Mouse (Mus musculus) E14TG2a.4 (cell line): ENCODE data around the gene Scaf1.

Experiments
- H3K27me3 ChIP-seq: 2 replicates; pipeline ENCODE4 v1.6.1; 2014; ENCODE audit warnings: low read length, control low read depth; ENCODE audit not compliant: insufficient read depth
- H3K36me3 ChIP-seq: 2 replicates; pipeline ENCODE4 v1.6.1; 2014; ENCODE audit warnings: low read length, control low read depth; ENCODE audit not compliant: insufficient read depth
- H3K4me1 ChIP-seq: replicated peaks from 2 replicates; pipeline ENCODE4 v1.6.1; 2014; ENCODE audit warnings: low read depth, low read length, control low read depth
- H3K4me3 ChIP-seq: replicated peaks from 2 replicates; pipeline ENCODE4 v1.5.1; 2014; ENCODE audit warnings: mild to moderate bottlenecking, low read length
- H3K9me3 ChIP-seq: 2 replicates; pipeline ENCODE4 v1.6.1; 2014; ENCODE audit warnings: low read length, control low read depth
- CTCF ChIP-seq: conservative IDR thresholded peaks from 2 replicates; pipeline ENCODE4 v1.5.1; 2014; ENCODE audit warnings: low read length
- NANOG ChIP-seq: IDR thresholded peaks from 2 replicates; pipeline ENCODE4 v1.6.1; 2014; ENCODE audit warnings: borderline replicate concordance, low read length, mixed read lengths
- POU5F1 ChIP-seq: IDR thresholded peaks from 2 replicates; pipeline ENCODE4 v1.6.1; 2014; ENCODE audit warnings: low read length, borderline replicate concordance

The Scaf1 gene

GRCm38 (mm10) chr7:45002440-45002839 lies 13.7 kb downstream of the Scaf1 start:
- H3K36me3 ChIP-seq: peaks cover 80% of the 10 kb centered on the region
- no peak overlapping the region for H3K4me3 ChIP-seq
- peaks cover 74% of the 10 kb centered on the region for H3K4me1 ChIP-seq
- TF ChIP-seq POU5F1: no peak
- TF ChIP-seq NANOG: no peak
- no peak for TF ChIP-seq CTCF
- no peaks in the 10 kb centered on the region for H3K27me3 ChIP-seq
- H3K9me3 ChIP-seq: no peaks in the 10 kb centered on the region

DNA sequence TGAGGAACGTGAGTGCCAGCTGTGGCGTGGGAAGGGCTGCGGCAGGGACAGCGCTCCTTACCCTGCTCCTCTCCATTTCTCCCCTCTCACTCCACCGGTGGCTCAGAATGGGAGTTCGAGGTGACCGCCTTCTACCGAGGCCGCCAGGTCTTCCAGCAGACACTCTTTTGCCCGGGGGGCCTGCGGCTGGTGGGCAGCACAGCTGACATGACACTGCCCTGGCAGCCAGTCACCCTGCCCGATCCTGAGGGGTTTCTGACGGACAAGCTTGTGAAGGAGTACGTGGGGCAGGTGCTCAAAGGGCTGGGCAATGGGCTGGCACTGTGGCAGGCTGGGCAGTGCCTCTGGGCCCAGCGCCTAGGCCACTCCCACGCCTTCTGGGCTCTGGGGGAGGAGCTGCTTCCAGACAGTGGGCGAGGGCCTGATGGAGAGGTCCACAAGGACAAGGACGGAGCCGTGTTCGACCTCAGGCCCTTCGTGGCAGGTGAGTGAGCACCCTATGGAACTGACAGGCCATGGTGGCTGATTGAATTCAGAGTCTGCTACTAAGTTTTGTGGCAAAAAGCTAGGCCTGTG lies 15.5 kb downstream of the Scaf1 start:
- Histone ChIP-seq H3K4me1 (peaks cover 69% of the 10 kb centered on the region), H3K36me3 (peaks cover 69% of the 10 kb centered on the region), H3K27me3 (no peaks in the 10 kb centered on the region), H3K4me3 (peak overlapping the region; percentile 20; the same call in 1 of the 2 replicates), H3K9me3 (no peaks in the 10 kb centered on the region)
- TF ChIP-seq NANOG (no peak), POU5F1 (no peak), CTCF (no peak)

GRCm38 (mm10) chr7:44999753-45000152 lies 16.4 kb downstream of the Scaf1 start:
- no peak for TF ChIP-seq CTCF
- Histone ChIP-seq H3K27me3 (no peaks in the 10 kb centered on the region), H3K4me1 (peaks cover 73% of the 10 kb centered on the region), H3K36me3 (peaks cover 70% of the 10 kb centered on the region), H3K4me3 (peak overlapping the region; percentile 20; the same call in 1 of the 2 replicates), H3K9me3 (no peaks in the 10 kb centered on the region)

DNA sequence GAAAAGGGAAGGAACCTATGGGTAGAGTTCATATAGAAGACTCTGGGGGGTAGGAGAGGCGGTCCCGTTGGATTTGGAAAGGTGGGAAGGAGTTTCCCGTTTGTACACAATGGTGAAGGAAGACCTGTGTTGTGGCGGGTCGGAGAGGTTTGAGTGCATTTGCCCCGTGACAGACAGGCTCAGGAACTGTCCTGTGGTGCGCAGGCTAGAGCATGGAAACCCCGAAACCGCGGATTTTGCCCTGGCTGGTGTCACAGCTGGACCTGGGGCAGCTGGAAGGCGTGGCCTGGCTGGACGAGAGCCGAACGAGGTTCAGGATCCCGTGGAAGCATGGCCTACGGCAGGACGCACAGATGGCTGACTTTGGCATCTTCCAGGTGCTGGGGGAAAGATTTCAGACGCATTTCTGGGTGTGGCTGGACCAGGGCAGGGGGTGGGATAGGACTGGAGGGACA lies 17.6 kb downstream of the Scaf1 start, which contains the start of gene Bcl2l12:
Gene Bcl2l12 (minus strand): TSS at position 212 of the 455 bp plus-strand sequence.
- Histone ChIP-seq H3K4me1 (peaks cover 83% of the 10 kb centered on the region), H3K36me3 (peaks cover 71% of the 10 kb centered on the region), H3K4me3 (peak within 1 kb of the TSS; percentile 91), H3K9me3 (no peaks in the 10 kb centered on the region), H3K27me3 (no peaks in the 10 kb centered on the region)
- TF ChIP-seq CTCF: no peak
- TF ChIP-seq POU5F1: no peak
- TF ChIP-seq NANOG: no peak

- Histone ChIP-seq H3K36me3 (peaks cover 71% of the 10 kb centered on the region), H3K27me3 (no peaks in the 10 kb centered on the region), H3K4me3 (peak overlapping the region; percentile 91), H3K4me1 (peaks cover 85% of the 10 kb centered on the region), H3K9me3 (no peaks in the 10 kb centered on the region)
- TF ChIP-seq POU5F1 (no peak), CTCF (no peak), NANOG (no peak)
Measured at GRCm38 (mm10) chr7:44997940-44998428, 18.2 kb downstream of the Scaf1 start.

DNA sequence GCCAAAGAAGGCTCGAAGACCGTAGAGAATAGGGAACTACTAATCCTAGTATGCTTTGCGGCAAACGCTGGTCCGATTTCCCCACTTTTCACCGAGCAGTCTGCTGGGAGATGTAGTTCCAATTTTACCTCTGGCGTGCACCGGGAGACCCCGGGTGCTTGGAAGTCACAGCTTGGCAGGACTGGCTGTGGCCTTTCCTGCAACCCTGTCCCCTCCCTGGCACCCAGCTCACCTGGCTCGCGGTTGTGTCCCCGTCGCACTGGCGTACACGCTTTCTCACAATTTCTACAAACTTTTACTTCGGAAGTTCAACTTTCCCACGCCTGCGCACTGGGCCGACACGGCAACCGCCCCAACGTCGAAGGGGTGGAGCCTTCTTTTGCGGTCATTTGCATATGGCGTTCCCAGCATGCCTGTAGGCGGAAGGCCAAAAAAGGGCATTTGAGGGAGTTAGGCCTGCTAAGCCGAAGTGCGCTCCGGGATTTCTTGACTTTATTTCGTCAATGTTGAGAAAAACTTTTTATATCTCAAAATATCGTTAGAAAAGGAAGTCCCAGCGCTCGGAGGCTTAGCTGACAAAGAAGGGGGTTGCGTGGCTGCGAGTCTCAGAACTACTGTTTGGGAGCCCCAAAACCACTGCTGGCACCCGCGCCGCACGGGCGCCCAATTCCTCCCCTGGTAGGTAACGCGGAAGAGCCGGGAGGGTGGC lies 18.8 kb downstream of the Scaf1 start, which contains the start of gene Irf3:
Gene Irf3 (plus strand): TSS at position 418 of the 709 bp plus-strand sequence.
- Histone ChIP-seq H3K36me3 (peaks cover 71% of the 10 kb centered on the region), H3K9me3 (no peaks in the 10 kb centered on the region), H3K4me3 (peak within 1 kb of the TSS; percentile 91), H3K27me3 (no peaks in the 10 kb centered on the region), H3K4me1 (peaks cover 88% of the 10 kb centered on the region)
- no peak for TF ChIP-seq NANOG
- no peak for TF ChIP-seq POU5F1
- no peak for TF ChIP-seq CTCF

GRCm38 (mm10) chr7:44996672-44997071 lies 19.5 kb downstream of the Scaf1 start:
- Histone ChIP-seq H3K4me1 (peaks cover 85% of the 10 kb centered on the region), H3K9me3 (no peaks in the 10 kb centered on the region), H3K27me3 (no peaks in the 10 kb centered on the region), H3K4me3 (peak overlapping the region; percentile 91), H3K36me3 (peaks cover 71% of the 10 kb centered on the region)
- TF ChIP-seq POU5F1 (no peak), CTCF (no peak), NANOG (no peak)

GRCm38 (mm10) chr7:44986879-44987718 lies 29.1 kb downstream of the Scaf1 start:
- peak overlapping the region; percentile 85 for H3K4me3 ChIP-seq
- H3K36me3 ChIP-seq: peaks cover 70% of the 10 kb centered on the region
- H3K9me3 ChIP-seq: no peaks in the 10 kb centered on the region
- TF ChIP-seq POU5F1 (no peak), NANOG (no peak), CTCF (no peak)
- H3K27me3 ChIP-seq: no peaks in the 10 kb centered on the region
- peaks cover 62% of the 10 kb centered on the region for H3K4me1 ChIP-seq
